Mouse (Mus musculus) myocyte (in vitro differentiated cells): ENCODE data around the gene Abca2.
A peak's percentile ranks its signal among the peaks of the same experiment; 100 is the strongest.

Experiments
- CEBPB ChIP-seq: IDR thresholded peaks from 2 replicates; pipeline ENCODE4 v1.6.1; 2011; ENCODE audit warnings: mild to moderate bottlenecking, moderate library complexity; ENCODE audit not compliant: poor library complexity, insufficient read depth, severe bottlenecking
- E2F4 ChIP-seq: IDR thresholded peaks from one replicate; pipeline ENCODE4 v1.6.1; 2011; ENCODE audit warnings: mild to moderate bottlenecking, control low read depth, moderate library complexity; ENCODE audit not compliant: insufficient read depth
- MAX ChIP-seq: IDR thresholded peaks from one replicate; pipeline ENCODE4 v1.6.1; 2011; ENCODE audit warnings: low read depth, mild to moderate bottlenecking, control low read depth
- MYOG ChIP-seq, 3 experiments: IDR thresholded peaks; one replicate each; pipeline ENCODE4 v1.6.1; 2011; ENCODE audit warnings: control low read depth in 2 of 3, low read depth in 2 of 3, mild to moderate bottlenecking in 2 of 3; ENCODE audit not compliant: insufficient read length in 2 of 3, control insufficient read depth in 1 of 3, insufficient read depth in 1 of 3
- POLR2A ChIP-seq: IDR thresholded peaks from one replicate; pipeline ENCODE4 v1.6.1; 2011; ENCODE audit warnings: low read depth, mild to moderate bottlenecking, control low read depth, moderate library complexity; ENCODE audit not compliant: insufficient read length
- POLR2AphosphoS2 ChIP-seq: IDR thresholded peaks from one replicate; pipeline ENCODE4 v1.6.1; 2011; ENCODE audit warnings: low read depth, control low read depth; ENCODE audit not compliant: insufficient read length
- REST ChIP-seq: IDR thresholded peaks from one replicate; pipeline ENCODE4 v1.6.1; 2011; ENCODE audit warnings: mild to moderate bottlenecking, control low read depth, moderate library complexity; ENCODE audit not compliant: insufficient read depth, insufficient read length
- TCF12 ChIP-seq: IDR thresholded peaks from one replicate; pipeline ENCODE4 v1.6.1; 2011; ENCODE audit warnings: mild to moderate bottlenecking, control low read depth; ENCODE audit not compliant: poor library complexity, insufficient read depth, severe bottlenecking
- TCF3 ChIP-seq: IDR thresholded peaks from one replicate; pipeline ENCODE4 v1.6.1; 2011; ENCODE audit warnings: low read depth, control low read depth; ENCODE audit not compliant: insufficient read length
- USF1 ChIP-seq: IDR thresholded peaks from one replicate; pipeline ENCODE4 v1.6.1; 2011; ENCODE audit warnings: low read depth, mild to moderate bottlenecking, control low read depth, moderate library complexity

DNA sequence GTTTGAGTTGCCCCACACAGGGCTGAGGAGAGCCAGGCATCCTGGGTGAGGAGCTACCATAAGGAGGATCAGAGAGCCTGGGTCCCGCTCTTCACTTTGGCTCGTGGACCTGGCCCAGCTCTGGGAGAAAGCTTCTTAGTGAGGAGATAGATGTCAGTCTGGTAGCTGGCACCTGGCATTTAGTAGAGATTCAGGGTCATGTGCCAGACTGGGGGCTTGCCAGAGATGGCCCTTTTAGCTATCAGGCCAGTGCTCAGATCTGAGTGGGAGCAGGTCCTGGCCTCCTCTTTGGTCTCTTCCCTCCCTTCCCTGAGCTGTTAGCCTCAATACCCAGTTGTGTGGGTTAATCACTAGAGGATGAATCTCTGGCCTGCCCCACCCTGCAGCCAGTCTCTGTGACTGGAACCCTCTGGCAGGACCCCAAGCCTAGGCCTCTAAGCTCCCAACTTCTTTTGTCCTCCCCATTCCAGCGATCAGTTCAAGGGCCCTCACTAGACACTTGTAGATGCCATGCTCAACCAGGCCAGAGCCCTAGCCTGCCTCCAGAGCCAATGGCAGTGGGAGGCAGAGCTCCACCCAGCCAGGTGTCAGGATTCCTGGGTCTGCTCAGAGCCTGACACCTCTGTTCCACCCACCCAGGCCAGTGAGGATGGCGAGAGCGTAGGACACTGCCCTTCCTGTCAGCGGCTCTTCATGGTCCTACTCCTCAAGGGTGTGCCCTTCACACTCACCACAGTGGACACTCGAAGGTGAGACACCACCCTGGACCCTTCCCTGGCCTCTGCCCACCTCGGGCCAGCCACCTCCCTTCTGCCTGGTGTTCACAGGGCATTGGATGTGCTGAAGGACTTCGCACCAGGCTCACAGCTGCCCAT, 28.8 kb downstream of the Abca2 start:
- TF ChIP-seq TCF3, result no peak
- TF ChIP-seq TCF12, result no peak
- no peak for TF ChIP-seq POLR2A
- no peak for TF ChIP-seq MYOG (IDR thresholded peaks at IDR 0.05; ENCODE audit: control insufficient read depth in 1 of 3, insufficient read depth in 1 of 3, insufficient read length in 2 of 3, low read depth in 2 of 3)
- no peak for TF ChIP-seq E2F4
- peak; percentile 62 for TF ChIP-seq POLR2AphosphoS2
- TF ChIP-seq REST, result no peak
- TF ChIP-seq MAX, result no peak
- no peak for TF ChIP-seq CEBPB
- TF ChIP-seq USF1, result no peak
